Mouse (Mus musculus): ENCODE results near the gene Esrrb. TPM values are rescaled to one million over a fixed set of nuclear protein-coding genes. Genes with fewer than 3 reads are reported as not detected.

The Esrrb gene
- polyA plus RNA-seq, 1 experiment from 2014 or later = 1.8 TPM

GRCm38 (mm10) chr12:86470912-86471311 lies 110.0 kb downstream of the Esrrb start:
- Histone ChIP-seq H3K9me3 (no peaks in the 10 kb centered on the region), H3K27ac (replicated peaks) (no peak overlapping the region), H3K4me1 (no peaks in the 10 kb centered on the region), H3K4me3 (no peak overlapping the region), H3K9ac (replicated peaks) (no peak overlapping the region), H3K36me3 (no peaks in the 10 kb centered on the region), H3K27me3 (peaks cover 3% of the 10 kb centered on the region; the same call in 1 of the 2 replicates), H3K4me2 (replicated peaks) (no peak overlapping the region)
- 54% methylated on average over 6 of the region's 6 CpGs for WGBS
- no peak for ATAC-seq (ENCODE audit: low FRiP score, low read depth)

DNA sequence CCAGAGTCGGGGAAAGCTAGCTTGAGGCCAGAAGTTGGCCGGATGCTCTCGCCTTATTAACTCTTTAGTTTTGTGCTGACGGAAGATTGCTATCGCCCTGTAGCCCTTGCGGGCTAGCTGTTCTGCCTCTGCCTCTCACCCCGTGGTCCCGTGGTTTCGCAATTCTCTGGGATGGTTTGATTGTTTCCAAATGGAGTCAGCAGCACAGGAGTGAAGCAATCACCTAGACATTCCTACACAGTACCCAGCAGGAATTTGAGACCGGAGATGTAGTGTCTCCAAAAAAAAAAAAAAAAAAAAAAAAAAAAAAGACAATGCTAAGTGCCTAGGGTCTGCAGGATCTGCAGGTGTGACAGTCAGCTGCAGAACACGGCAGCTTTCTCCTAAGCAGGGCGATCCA lies 112.7 kb downstream of the Esrrb start:
- no peak overlapping the region for H3K9ac ChIP-seq (replicated peaks)
- H3K4me2 ChIP-seq (replicated peaks) = no peak overlapping the region
- no peaks in the 10 kb centered on the region for H3K9me3 ChIP-seq
- no peaks in the 10 kb centered on the region for H3K36me3 ChIP-seq
- peaks cover 3% of the 10 kb centered on the region; the same call in 1 of the 2 replicates for H3K27me3 ChIP-seq
- WGBS = 76% methylated on average over 12 of the region's 12 CpGs
- ATAC-seq (ENCODE audit: low FRiP score, low read depth) = no peak
- H3K27ac ChIP-seq (replicated peaks) = no peak overlapping the region
- H3K4me1 ChIP-seq = no peaks in the 10 kb centered on the region
- H3K4me3 ChIP-seq = no peak overlapping the region

DNA sequence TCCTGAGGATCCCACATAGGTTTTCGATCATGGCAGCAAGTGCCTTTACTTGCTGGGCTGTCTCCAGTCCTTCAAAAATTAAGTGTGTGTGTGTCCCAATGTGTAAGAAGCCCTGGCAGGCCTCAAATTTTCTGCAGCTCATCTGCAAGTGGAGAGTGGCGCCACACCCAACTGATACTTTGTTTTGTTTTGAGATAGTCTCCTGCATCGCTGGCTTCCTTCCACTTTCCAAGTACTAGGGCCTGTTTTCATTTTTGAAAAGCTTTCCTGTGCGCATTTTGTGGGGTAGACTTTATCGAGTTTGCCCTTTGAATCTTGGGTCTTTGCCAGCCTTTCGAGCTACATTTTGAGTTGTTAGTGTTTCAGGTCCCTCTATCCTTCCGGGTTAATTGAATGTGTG lies 115.1 kb downstream of the Esrrb start:
- H3K36me3 ChIP-seq = no peaks in the 10 kb centered on the region
- H3K9ac ChIP-seq (replicated peaks) = no peak overlapping the region
- no peak for ATAC-seq (ENCODE audit: low FRiP score, low read depth)
- no peak overlapping the region for H3K4me3 ChIP-seq
- H3K27me3 ChIP-seq = peaks cover 3% of the 10 kb centered on the region; the same call in 1 of the 2 replicates
- H3K4me1 ChIP-seq = no peaks in the 10 kb centered on the region
- 87% methylated on average over 7 of the region's 7 CpGs for WGBS
- H3K9me3 ChIP-seq = no peaks in the 10 kb centered on the region
- H3K27ac ChIP-seq (replicated peaks) = no peak overlapping the region
- H3K4me2 ChIP-seq (replicated peaks) = no peak overlapping the region

GRCm38 (mm10) chr12:86478908-86479307 lies 118.0 kb downstream of the Esrrb start:
- no peak overlapping the region for H3K27ac ChIP-seq (replicated peaks)
- no peak overlapping the region for H3K4me3 ChIP-seq
- H3K4me2 ChIP-seq (replicated peaks) = no peak overlapping the region
- H3K9ac ChIP-seq (replicated peaks) = no peak overlapping the region
- WGBS = 83% methylated on average over 5 of the region's 5 CpGs
- no peaks in the 10 kb centered on the region for H3K4me1 ChIP-seq
- H3K27me3 ChIP-seq = no peaks in the 10 kb centered on the region
- no peaks in the 10 kb centered on the region for H3K9me3 ChIP-seq
- H3K36me3 ChIP-seq = no peaks in the 10 kb centered on the region
- ATAC-seq (ENCODE audit: low FRiP score, low read depth) = no peak

- 89% methylated on average over 6 of the region's 6 CpGs for WGBS
- Histone ChIP-seq H3K9ac (replicated peaks) (no peak overlapping the region), H3K4me3 (no peak overlapping the region), H3K4me2 (replicated peaks) (no peak overlapping the region), H3K4me1 (no peaks in the 10 kb centered on the region), H3K27ac (replicated peaks) (no peak overlapping the region), H3K36me3 (no peaks in the 10 kb centered on the region), H3K9me3 (no peaks in the 10 kb centered on the region), H3K27me3 (no peaks in the 10 kb centered on the region)
- no peak for ATAC-seq (ENCODE audit: low FRiP score, low read depth)
These were observed 121.1 kb downstream of the Esrrb start for GRCm38 (mm10) chr12:86482029-86482428.

GRCm38 (mm10) chr12:86483413-86483841 lies 122.5 kb downstream of the Esrrb start:
- Histone ChIP-seq H3K36me3 (no peaks in the 10 kb centered on the region), H3K4me3 (no peak overlapping the region), H3K27ac (replicated peaks) (no peak overlapping the region), H3K4me1 (no peaks in the 10 kb centered on the region), H3K9me3 (no peaks in the 10 kb centered on the region), H3K27me3 (no peaks in the 10 kb centered on the region), H3K4me2 (replicated peaks) (no peak overlapping the region), H3K9ac (replicated peaks) (no peak overlapping the region)
- WGBS = 42% methylated on average over 5 of the region's 5 CpGs
- ATAC-seq (ENCODE audit: low FRiP score, low read depth) = no peak

GRCm38 (mm10) chr12:86488005-86488404 lies 127.1 kb downstream of the Esrrb start:
- ATAC-seq (ENCODE audit: low FRiP score, low read depth) = no peak
- H3K4me2 ChIP-seq (replicated peaks) = no peak overlapping the region
- no peaks in the 10 kb centered on the region for H3K4me1 ChIP-seq
- H3K4me3 ChIP-seq = no peak overlapping the region
- no peaks in the 10 kb centered on the region for H3K36me3 ChIP-seq
- 76% methylated on average over 3 of the region's 3 CpGs for WGBS
- no peaks in the 10 kb centered on the region for H3K27me3 ChIP-seq
- no peak overlapping the region for H3K27ac ChIP-seq (replicated peaks)
- H3K9me3 ChIP-seq = no peaks in the 10 kb centered on the region
- no peak overlapping the region for H3K9ac ChIP-seq (replicated peaks)

GRCm38 (mm10) chr12:86490052-86490451 lies 129.1 kb downstream of the Esrrb start:
- no peaks in the 10 kb centered on the region for H3K4me1 ChIP-seq
- no peaks in the 10 kb centered on the region for H3K27me3 ChIP-seq
- H3K9ac ChIP-seq (replicated peaks) = no peak overlapping the region

GRCm38 (mm10) chr12:86491500-86491899 lies 130.6 kb downstream of the Esrrb start:
- Histone ChIP-seq H3K4me3 (no peak overlapping the region), H3K36me3 (no peaks in the 10 kb centered on the region), H3K27me3 (no peaks in the 10 kb centered on the region), H3K4me1 (no peaks in the 10 kb centered on the region), H3K9me3 (no peaks in the 10 kb centered on the region), H3K27ac (replicated peaks) (no peak overlapping the region), H3K9ac (replicated peaks) (no peak overlapping the region), H3K4me2 (replicated peaks) (no peak overlapping the region)
- no peak for ATAC-seq (ENCODE audit: low FRiP score, low read depth)
- 78% methylated on average over 3 of the region's 3 CpGs for WGBS

More at GRCm38 (mm10) chr12:86490052-86490451, 129.1 kb downstream of the Esrrb start:
- no peak overlapping the region for H3K4me3 ChIP-seq
- H3K27ac ChIP-seq (replicated peaks) = no peak overlapping the region
- no peak for ATAC-seq (ENCODE audit: low FRiP score, low read depth)
- H3K9me3 ChIP-seq = no peaks in the 10 kb centered on the region
- 81% methylated on average over 5 of the region's 5 CpGs for WGBS
- no peaks in the 10 kb centered on the region for H3K36me3 ChIP-seq
- H3K4me2 ChIP-seq (replicated peaks) = no peak overlapping the region

GRCm38 (mm10) chr12:86492822-86493221 lies 131.9 kb downstream of the Esrrb start:
- Histone ChIP-seq H3K9me3 (no peaks in the 10 kb centered on the region), H3K4me2 (replicated peaks) (no peak overlapping the region), H3K9ac (replicated peaks) (no peak overlapping the region), H3K27me3 (no peaks in the 10 kb centered on the region), H3K36me3 (no peaks in the 10 kb centered on the region), H3K4me3 (no peak overlapping the region), H3K27ac (replicated peaks) (no peak overlapping the region), H3K4me1 (no peaks in the 10 kb centered on the region)
- ATAC-seq (ENCODE audit: low FRiP score, low read depth) = no peak
- 47% methylated on average over 6 of the region's 9 CpGs for WGBS

GRCm38 (mm10) chr12:86497126-86497525 lies 136.2 kb downstream of the Esrrb start:
- H3K27ac ChIP-seq (replicated peaks) = no peak overlapping the region
- H3K9me3 ChIP-seq = no peaks in the 10 kb centered on the region
- peaks cover 5% of the 10 kb centered on the region; the same call in 1 of the 2 replicates for H3K4me1 ChIP-seq
- WGBS = 96% methylated on average over 4 of the region's 4 CpGs
- no peak overlapping the region for H3K4me3 ChIP-seq
- no peaks in the 10 kb centered on the region for H3K36me3 ChIP-seq
- ATAC-seq (ENCODE audit: low FRiP score, low read depth) = no peak
- H3K27me3 ChIP-seq = no peaks in the 10 kb centered on the region
- H3K4me2 ChIP-seq (replicated peaks) = no peak overlapping the region
- H3K9ac ChIP-seq (replicated peaks) = no peak overlapping the region

DNA sequence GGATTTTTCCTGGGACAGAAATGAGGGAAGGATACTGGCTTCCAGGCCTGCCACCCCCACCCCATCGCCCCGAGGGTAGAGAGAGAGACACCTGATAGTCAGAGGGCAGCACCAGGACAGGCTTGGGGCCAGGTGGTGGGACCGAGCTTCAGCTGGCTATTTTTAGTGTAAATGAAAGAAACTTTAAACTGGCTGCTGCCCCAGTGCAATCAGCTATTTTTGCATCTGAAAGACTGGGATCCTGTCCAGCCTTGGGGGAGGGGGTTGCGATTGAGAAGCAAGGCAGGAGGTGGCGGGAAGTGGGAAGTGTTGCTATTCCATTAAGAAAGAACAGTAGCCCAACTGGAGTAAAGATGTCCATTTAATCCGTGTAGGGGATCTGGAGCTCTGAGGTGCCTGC lies 137.8 kb downstream of the Esrrb start:
- 35% methylated on average over 6 of the region's 6 CpGs for WGBS
- H3K36me3 ChIP-seq = no peaks in the 10 kb centered on the region
- H3K4me2 ChIP-seq (replicated peaks) = no peak overlapping the region
- no peaks in the 10 kb centered on the region for H3K9me3 ChIP-seq
- H3K4me3 ChIP-seq = no peak overlapping the region
- no peak for ATAC-seq (ENCODE audit: low FRiP score, low read depth)
- H3K27me3 ChIP-seq = no peaks in the 10 kb centered on the region
- H3K4me1 ChIP-seq = peaks cover 5% of the 10 kb centered on the region; the same call in 1 of the 2 replicates
- no peak overlapping the region for H3K27ac ChIP-seq (replicated peaks)
- no peak overlapping the region for H3K9ac ChIP-seq (replicated peaks)

GRCm38 (mm10) chr12:86501728-86502127 lies 140.8 kb downstream of the Esrrb start:
- H3K27ac ChIP-seq (replicated peaks) = no peak overlapping the region
- H3K4me1 ChIP-seq = peaks cover 5% of the 10 kb centered on the region; the same call in 1 of the 2 replicates
- H3K27me3 ChIP-seq = no peaks in the 10 kb centered on the region
- no peak overlapping the region for H3K9ac ChIP-seq (replicated peaks)
- no peaks in the 10 kb centered on the region for H3K9me3 ChIP-seq
- H3K4me2 ChIP-seq (replicated peaks) = no peak overlapping the region
- 85% methylated on average over 10 of the region's 10 CpGs for WGBS
- H3K4me3 ChIP-seq = no peak overlapping the region
- no peaks in the 10 kb centered on the region for H3K36me3 ChIP-seq
- no peak for ATAC-seq (ENCODE audit: low FRiP score, low read depth)
